ENCODE assay signal across 8 mouse cellular contexts in genomic region chr6:48047450-48048351, GRCm38 (mm10). TPM values are rescaled to one million over a fixed set of nuclear protein-coding genes. Genes with fewer than 3 reads are reported as not detected.
DNase-seq lines count a peak whose midpoint lies in the region; ATAC-seq lines count a peak whose summit lies in the region.

No protein-coding gene starts in this region.

- H3K9ac ChIP-seq in hindbrain, embryonic 11.5 days (ENCODE audit: low read depth, low read length): peak overlapping the region; percentile 90
- peak overlapping the region; percentile 90 for H3K9ac ChIP-seq in limb, embryonic 11.5 days (ENCODE audit: low read length)

- 10% methylated on average over 150 of the region's 150 CpGs for WGBS in forebrain, embryonic 10.5 days
- under 1% methylated on average over 42 of the region's 150 CpGs for WGBS in hindbrain, embryonic 11.5 days
- WGBS in limb, embryonic 11.5 days: under 1% methylated on average over 78 of the region's 150 CpGs

- H3K4me3 ChIP-seq in forebrain, embryonic 10.5 days: peak overlapping the region; percentile 80
- H3K4me3 ChIP-seq in hindbrain, embryonic 11.5 days (ENCODE audit: low read depth, low read length): peak overlapping the region; percentile 73
- H3K4me3 ChIP-seq in limb, embryonic 11.5 days (ENCODE audit: low read depth, low read length): peak overlapping the region; percentile 74

- DNase-seq in layer of hippocampus, adult 11-12 months (ENCODE audit: low spot score): peak; percentile 12
- DNase-seq in layer of hippocampus, adult 8-10 months (ENCODE audit: low spot score in 2 of 2): no peak
- DNase-seq in c-Kit-positive CD71-positive TER-119-positive erythroid progenitor cells, embryonic 14.5 days (ENCODE audit: low spot score): peak; percentile 24
- peak; percentile 43 for DNase-seq in forebrain, embryonic 10.5 days (ENCODE audit: extremely low spot score, low spot score)
- peak; percentile 64 for DNase-seq in hindbrain, embryonic 11.5 days (ENCODE audit: low spot score)
- DNase-seq in limb, embryonic 11.5 days (ENCODE audit: low spot score): peak; percentile 61
- peak; percentile 35 for DNase-seq in mesoderm, embryonic 11.5 days (ENCODE audit: low read depth, low spot score)
- peak; percentile 50 to 51 for DNase-seq in spleen, postnatal 10 days (ENCODE audit: low spot score in 2 of 2)

- peaks cover 27% of the 10 kb centered on the region for H3K36me3 ChIP-seq in forebrain, embryonic 10.5 days (replicated peaks)
- 0 out of 2 replicates have a peak, but pooled peaks cover 4% of the 10 kb centered on the region for H3K36me3 ChIP-seq in hindbrain, embryonic 11.5 days (ENCODE audit: control insufficient read depth, insufficient read depth, low read length)
- H3K36me3 ChIP-seq in limb, embryonic 11.5 days (ENCODE audit: control insufficient read depth, insufficient read depth, low read length): peaks cover 7% of the 10 kb centered on the region; the same call in 1 of the 2 replicates

- peak; percentile 64 for ATAC-seq in hindbrain, embryonic 11.5 days (ENCODE audit: low FRiP score)
- peak; percentile 45 for ATAC-seq in limb, embryonic 11.5 days (ENCODE audit: insufficient number of reproducible peaks, low FRiP score, low TSS enrichment, low read depth)

- peak overlapping the region; percentile 93 for H3K27ac ChIP-seq in forebrain, embryonic 10.5 days
- H3K27ac ChIP-seq in hindbrain, embryonic 11.5 days (ENCODE audit: low read depth, low read length): peak overlapping the region; percentile 91
- H3K27ac ChIP-seq in limb, embryonic 11.5 days (replicated peaks; ENCODE audit: low read depth, low read length): peak overlapping the region; percentile 89

- peak overlapping the region; percentile 76 for H3K4me2 ChIP-seq in hindbrain, embryonic 11.5 days (replicated peaks; ENCODE audit: low read depth, low read length)
- H3K4me2 ChIP-seq in limb, embryonic 11.5 days (ENCODE audit: low read depth, severe bottlenecking): peak overlapping the region; percentile 84

- H3K9me3 ChIP-seq in forebrain, embryonic 10.5 days: no peaks in the 10 kb centered on the region
- H3K9me3 ChIP-seq in hindbrain, embryonic 11.5 days (ENCODE audit: control insufficient read depth, low read length): no peaks in the 10 kb centered on the region
- H3K9me3 ChIP-seq in limb, embryonic 11.5 days (ENCODE audit: control insufficient read depth, low read length): no peaks in the 10 kb centered on the region

- H3K27me3 ChIP-seq in forebrain, embryonic 10.5 days (ENCODE audit: poor library complexity, severe bottlenecking): no peaks in the 10 kb centered on the region
- no peaks in the 10 kb centered on the region for H3K27me3 ChIP-seq in hindbrain, embryonic 11.5 days (ENCODE audit: control insufficient read depth, insufficient read depth, low read length)
- no peaks in the 10 kb centered on the region for H3K27me3 ChIP-seq in limb, embryonic 11.5 days (ENCODE audit: control insufficient read depth, insufficient read depth, low read length)

- peaks cover 26% of the 10 kb centered on the region for H3K4me1 ChIP-seq in forebrain, embryonic 10.5 days
- no peaks in the 10 kb centered on the region for H3K4me1 ChIP-seq in hindbrain, embryonic 11.5 days (replicated peaks; ENCODE audit: control insufficient read depth, insufficient read depth, low read length)
- 0 out of 2 replicates have a peak, but pooled peaks cover 2% of the 10 kb centered on the region for H3K4me1 ChIP-seq in limb, embryonic 11.5 days (ENCODE audit: control insufficient read depth, insufficient read depth, low read length)

RNA-seq across cellular contexts. Expression of gene Zfp777, which starts 1.0 kb away (rescaled TPM):
- 10 to 100 TPM; 32.7 to 40.3 (median 37.8) TPM for total RNA-seq in layer of hippocampus, adult 8-10 months (2022)
- 10.0 and 11.3 TPM in 2 replicates for polyA plus RNA-seq in forebrain, embryonic 10.5 days (2016; fragmentation: Nextera tagmentation; extraction: Ambion mirVana)
- polyA plus RNA-seq in hindbrain, embryonic 11.5 days (2014; fragmentation: Nextera tagmentation; extraction: Ambion mirVana): 9.3 and 9.7 TPM in 2 replicates
- 9.3 and 9.8 TPM in 2 replicates for polyA plus RNA-seq in limb, embryonic 11.5 days (2014; fragmentation: Nextera tagmentation; extraction: Ambion mirVana)

RNA-seq across cellular contexts. Expression of gene Zfp746, which starts 38.7 kb away (rescaled TPM):
- 10 to 100 TPM; 33.9 to 40.6 (median 35.1) TPM for total RNA-seq in layer of hippocampus, adult 8-10 months (2022)
- polyA plus RNA-seq in forebrain, embryonic 10.5 days (2016; fragmentation: Nextera tagmentation; extraction: Ambion mirVana): 19.1 and 19.9 TPM in 2 replicates
- 20.7 and 23.9 TPM in 2 replicates for polyA plus RNA-seq in hindbrain, embryonic 11.5 days (2014; fragmentation: Nextera tagmentation; extraction: Ambion mirVana)
- polyA plus RNA-seq in limb, embryonic 11.5 days (2014; fragmentation: Nextera tagmentation; extraction: Ambion mirVana): 24.4 and 28.6 TPM in 2 replicates

Comparison
In these comparisons a context has a peak if more than half of its experiments do, and no peak if none do; other contexts are left out.
1. DNase-seq: peak in layer of hippocampus, adult 11-12 months (single experiment), c-Kit-positive CD71-positive TER-119-positive erythroid progenitor cells, embryonic 14.5 days (single experiment), forebrain, embryonic 10.5 days (single experiment), hindbrain, embryonic 11.5 days (single experiment), limb, embryonic 11.5 days (single experiment), mesoderm, embryonic 11.5 days (single experiment) and spleen, postnatal 10 days (2 of 2); none in layer of hippocampus, adult 8-10 months (0 of 2).
2. Peak in every context shown above with its lines, with median percentiles within 50 percentile points of each other: H3K27ac ChIP-seq and H3K4me3 ChIP-seq.